ENCODE assay signal across 8 mouse cellular contexts in the genomic region with DNA sequence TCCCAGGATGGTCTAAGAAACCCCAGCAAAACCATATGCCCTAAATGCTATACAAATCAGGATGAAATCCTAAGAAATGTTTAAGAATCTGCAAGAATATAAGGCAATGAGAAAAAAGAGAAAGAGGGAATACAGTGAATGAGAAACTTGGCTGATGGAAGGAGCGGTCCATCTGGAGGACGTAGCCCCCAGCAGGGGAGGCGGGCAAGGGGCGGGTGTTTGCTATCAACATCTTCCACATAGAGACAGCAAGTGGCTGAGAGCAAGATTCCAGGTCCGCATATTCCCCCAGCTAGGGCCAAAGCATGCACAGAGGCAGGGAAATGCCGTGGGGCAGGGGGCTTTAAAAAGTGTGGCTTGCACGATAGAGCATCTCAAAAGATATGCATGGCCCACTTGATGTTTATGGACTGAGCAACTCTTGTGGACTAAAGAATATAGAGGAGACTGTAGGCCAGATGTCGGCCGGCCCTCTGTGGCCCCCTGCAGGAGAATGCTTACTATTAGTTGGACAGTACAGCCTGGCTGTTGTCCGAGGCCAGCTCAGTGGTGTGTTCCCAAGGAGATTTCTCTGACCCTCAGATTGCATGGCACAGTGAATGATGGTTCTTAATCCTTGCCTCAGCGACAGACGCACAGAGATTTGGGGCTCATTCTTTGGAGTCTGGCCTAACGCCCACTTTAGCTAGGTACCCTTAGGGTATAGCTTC. TPM values are rescaled to one million over a fixed set of nuclear protein-coding genes. Genes with fewer than 3 reads are reported as not detected.
DNase-seq lines count a peak whose midpoint lies in the region; ATAC-seq lines count a peak whose summit lies in the region.

No protein-coding gene starts in this region.

- no peak overlapping the region for H3K27ac ChIP-seq in heart, embryonic 12.5 days (ENCODE audit: poor library complexity, severe bottlenecking)

- peaks cover 2% of the 10 kb centered on the region; the same call in 1 of the 2 replicates for H3K36me3 ChIP-seq in heart, embryonic 12.5 days

- WGBS in heart, embryonic 12.5 days: 40% methylated on average over 13 of the region's 13 CpGs

- H3K9ac ChIP-seq in heart, embryonic 12.5 days: no peak overlapping the region

- intact Hi-C loops in heart, postnatal 14 days (cut with DNase I): loop anchor here (2.0 kb wide), 1 partner anchor 22 kb away; no protein-coding TSS in a partner anchor

- H3K4me2 ChIP-seq in heart, embryonic 12.5 days: no peak overlapping the region

- no peaks in the 10 kb centered on the region for H3K9me3 ChIP-seq in heart, embryonic 12.5 days (replicated peaks)

- peaks cover 41% of the 10 kb centered on the region for H3K4me1 ChIP-seq in heart, embryonic 12.5 days (replicated peaks)

- H3K27me3 ChIP-seq in heart, embryonic 12.5 days (replicated peaks): peaks cover 66% of the 10 kb centered on the region

- DNase-seq in heart, postnatal 14 days: peak; percentile 61 to 70
- DNase-seq in urinary bladder, postnatal 14 days (ENCODE audit: low spot score): peak; percentile 50
- no peak for DNase-seq in urinary bladder, adult 18-20 months (ENCODE audit: low spot score in 2 of 2)
- DNase-seq in kidney, postnatal 4 days: peak; percentile 75 to 82
- peak; percentile 81 for DNase-seq in testis, postnatal 10 days (ENCODE audit: low spot score)
- DNase-seq in left cerebral cortex, adult 11 months (ENCODE audit: low spot score): no peak
- DNase-seq in thymus, postnatal 10 days (ENCODE audit: low spot score in 2 of 2): no peak

- H3K4me3 ChIP-seq in heart, embryonic 12.5 days: no peak overlapping the region

- ATAC-seq in heart, embryonic 12.5 days (ENCODE audit: insufficient number of reproducible peaks, low FRiP score): no peak

RNA-seq across cellular contexts. Expression of gene Prr7, which starts 4.9 kb away (rescaled TPM):
- 1 to 10 TPM in 1 of 2 experiments, under 1 TPM in 1; 0.81 to 1.6 TPM for total RNA-seq in heart, postnatal 14 days (2021)
- polyA plus RNA-seq in heart, embryonic 12.5 days (2016; fragmentation: Nextera tagmentation; extraction: Ambion mirVana): 0.41 TPM in 1 of 2 replicates, not detected in the other

RNA-seq across cellular contexts. Expression of gene Dbn1, which starts 18.9 kb away (rescaled TPM):
- total RNA-seq in heart, postnatal 14 days (2021): 10 to 100 TPM; 27.0 to 27.3 TPM
- 101 TPM in 2 replicates for polyA plus RNA-seq in heart, embryonic 12.5 days (2016; fragmentation: Nextera tagmentation; extraction: Ambion mirVana)

RNA-seq across cellular contexts. Expression of gene Grk6, which starts 24.1 kb away (rescaled TPM):
- total RNA-seq in heart, postnatal 14 days (2021): 10 to 100 TPM; 24.3 to 27.2 TPM
- polyA plus RNA-seq in heart, embryonic 12.5 days (2016; fragmentation: Nextera tagmentation; extraction: Ambion mirVana): 27.6 and 29.1 TPM in 2 replicates

RNA-seq across cellular contexts. Expression of gene F12, which starts 42.4 kb away (rescaled TPM):
- total RNA-seq in heart, postnatal 14 days (2021): not detected
- polyA plus RNA-seq in heart, embryonic 12.5 days (2016; fragmentation: Nextera tagmentation; extraction: Ambion mirVana): 0.96 TPM in 1 of 2 replicates, not detected in the other

RNA-seq across cellular contexts. Expression of gene Pdlim7, which starts 44.5 kb away (rescaled TPM):
- 10 to 100 TPM; 52.3 to 56.6 TPM for total RNA-seq in heart, postnatal 14 days (2021)
- 427 and 428 TPM in 2 replicates for polyA plus RNA-seq in heart, embryonic 12.5 days (2016; fragmentation: Nextera tagmentation; extraction: Ambion mirVana)

Comparison
In these comparisons a context has a peak if more than half of its experiments do, and no peak if none do; other contexts are left out.
1. DNase-seq: peak in heart, postnatal 14 days (2 of 2), urinary bladder, postnatal 14 days (single experiment), kidney, postnatal 4 days (2 of 2) and testis, postnatal 10 days (single experiment); none in urinary bladder, adult 18-20 months (0 of 2), left cerebral cortex, adult 11 months (single experiment) and thymus, postnatal 10 days (0 of 2).